Mouse (Mus musculus) ZHBTc4 (cell line): ENCODE data around the gene Gm4707.
"Not testable (repeated sequence)": the region's sequence is repeated elsewhere in the genome, so short reads cannot be mapped to it uniquely, and the experiment has no call there.

ENCODE experiments used
- DNase-seq: peaks from one replicate; pipeline ENCODE4 v3.0.0-alpha.2; 2011; ENCODE audit warnings: low read depth, low spot score

Gm4707 gene

DNA sequence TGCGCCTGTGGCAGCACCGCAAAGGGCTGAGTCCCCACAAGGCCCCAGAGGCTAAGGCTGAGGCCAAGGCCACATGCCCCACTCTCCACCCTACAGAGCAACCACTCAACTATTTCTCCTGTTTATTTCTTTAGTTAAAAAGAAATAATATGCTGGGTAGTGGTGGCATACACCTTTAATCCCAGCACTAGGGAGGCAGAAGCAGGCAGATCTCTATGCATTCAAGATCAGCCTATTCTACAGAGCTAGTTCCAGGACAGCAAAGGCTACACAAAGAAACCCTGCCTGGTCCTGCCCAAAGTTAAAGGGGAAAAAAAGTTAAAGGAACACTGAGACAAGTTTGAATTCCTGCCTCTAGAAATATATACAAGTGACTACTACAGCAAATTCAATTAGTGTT lies at the start of gene Gm4707:
Gene Gm4707 (minus strand): TSS at position 101 of the 400 bp plus-strand sequence.
- no peak for DNase-seq

- DNase-seq, result no peak
Observed at GRCm38 (mm10) chr17:71506832-71507231, 47.1 kb upstream of the Gm4707 start.

GRCm38 (mm10) chr17:71495784-71496183 lies 36.1 kb upstream of the Gm4707 start:
- no peak for DNase-seq

- DNase-seq, result no peak
Observed at GRCm38 (mm10) chr17:71491332-71491686, 31.6 kb upstream of the Gm4707 start.

DNA sequence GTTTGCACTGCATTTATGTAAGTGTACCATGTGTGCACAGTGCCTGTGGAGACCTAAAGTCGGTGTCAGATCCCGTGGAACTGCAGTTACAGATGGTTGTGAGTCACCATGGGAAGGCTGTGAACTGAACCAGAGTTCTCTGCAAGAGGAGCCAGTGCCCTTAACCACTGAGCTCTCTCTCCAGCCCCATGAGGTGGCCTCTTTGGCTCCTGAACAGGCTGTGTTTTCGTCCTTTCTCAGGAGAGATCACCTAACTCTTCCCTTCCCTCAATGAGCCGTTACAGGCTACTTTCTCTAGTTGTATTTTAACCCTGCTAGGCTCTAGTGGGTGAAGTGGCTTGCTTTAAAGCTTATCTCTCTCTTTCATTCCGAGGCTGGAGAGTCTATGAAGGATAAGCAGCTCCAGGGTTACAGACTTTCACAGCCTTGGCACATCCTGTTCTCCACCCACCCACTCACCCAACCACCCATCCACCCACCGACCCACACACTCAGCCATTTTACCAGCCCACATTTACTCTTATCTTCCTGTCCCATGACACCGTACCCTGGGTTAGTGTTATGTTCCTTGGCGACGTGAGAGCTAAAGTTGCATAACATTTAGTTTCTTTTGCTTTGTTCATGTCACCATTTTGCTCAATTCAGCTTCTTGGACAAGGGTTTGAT lies 31.1 kb upstream of the Gm4707 start:
- DNase-seq, result no peak

GRCm38 (mm10) chr17:71489703-71490461 lies 30.2 kb upstream of the Gm4707 start:
- DNase-seq, result no peak

DNA sequence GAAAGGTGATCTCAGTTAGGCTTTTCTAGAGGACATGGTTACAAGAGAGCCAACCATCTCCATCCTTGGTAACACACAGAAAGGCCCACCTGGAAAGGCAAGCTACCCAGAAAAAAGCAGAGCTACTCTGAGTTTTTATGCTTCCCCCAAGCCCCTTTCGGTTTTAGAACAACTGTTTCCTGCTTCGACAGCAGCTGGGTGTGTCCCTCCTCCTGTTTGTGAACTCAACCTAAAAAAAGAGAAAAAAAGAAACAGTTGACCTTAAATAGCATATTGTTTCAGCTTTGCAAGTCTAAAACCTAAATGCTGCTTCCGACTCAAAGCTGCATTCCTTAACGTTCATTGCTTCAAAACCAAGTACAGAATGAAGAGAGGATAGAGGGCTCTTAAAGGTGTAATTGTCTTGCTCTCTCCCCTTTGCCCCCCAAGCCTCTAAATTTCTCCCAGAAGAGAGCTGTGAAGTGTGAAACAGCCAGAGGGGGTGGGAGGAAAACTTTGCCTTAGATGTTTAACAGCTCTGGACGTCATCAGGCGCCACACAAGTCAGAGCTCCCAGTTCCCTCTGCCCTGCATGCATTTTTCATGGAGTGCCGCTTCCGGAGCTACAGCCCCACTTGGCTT lies 26.6 kb upstream of the Gm4707 start:
- DNase-seq, result peak; percentile 36

DNA sequence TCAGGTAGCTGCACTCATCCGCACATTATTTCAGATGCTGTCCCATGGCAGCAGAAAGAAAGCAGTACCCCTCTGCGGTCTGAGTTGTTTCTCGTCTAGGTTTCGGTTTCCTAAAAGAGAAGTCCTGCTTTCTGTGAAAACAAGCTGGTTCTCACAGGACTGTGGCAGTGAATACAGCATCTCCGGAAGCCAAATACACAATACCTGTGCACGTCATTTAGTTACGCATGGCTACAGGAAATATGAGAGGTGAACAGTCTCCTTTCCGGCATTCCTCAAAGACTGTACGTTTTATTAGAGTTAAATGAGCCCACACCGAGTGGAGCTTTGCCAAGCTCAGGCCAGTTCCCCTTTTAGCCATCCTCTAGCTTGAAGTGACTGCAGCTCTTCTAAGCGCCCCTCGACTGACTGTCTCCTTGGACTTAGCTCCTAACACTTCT lies 26.1 kb upstream of the Gm4707 start:
- DNase-seq, result no peak

GRCm38 (mm10) chr17:71484711-71485110 lies 25.0 kb upstream of the Gm4707 start:
- DNase-seq, result no peak

GRCm38 (mm10) chr17:71483418-71484060 lies 23.8 kb upstream of the Gm4707 start:
- no peak for DNase-seq

DNA sequence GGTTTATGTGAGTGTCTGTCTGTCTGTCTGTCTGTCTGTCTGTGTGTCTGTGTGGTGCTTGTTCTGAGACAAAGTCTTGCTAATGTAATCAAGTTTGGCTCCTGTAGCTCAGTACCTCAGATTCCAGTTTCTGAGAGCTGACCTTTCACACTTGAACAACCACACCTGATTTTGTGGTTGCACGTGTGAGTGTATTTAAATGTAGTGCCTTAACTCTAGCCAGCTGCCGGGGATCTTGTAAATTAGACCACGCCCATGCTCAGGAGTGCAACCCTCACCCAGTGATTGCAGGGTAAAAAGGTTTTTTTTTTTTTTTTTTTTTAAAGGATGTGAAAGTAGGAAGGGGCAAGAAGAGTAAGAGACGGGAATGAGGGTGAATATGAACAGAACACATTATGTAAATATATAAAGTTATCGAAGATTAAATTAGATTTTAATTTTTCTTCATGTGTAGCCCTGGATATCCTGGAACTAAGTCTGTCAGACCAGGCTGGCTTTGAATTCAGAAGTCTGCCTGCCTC lies 19.7 kb upstream of the Gm4707 start:
- DNase-seq, result peak; percentile 52

- DNase-seq, result no peak
Observed at GRCm38 (mm10) chr17:71477481-71477880, 17.8 kb upstream of the Gm4707 start.

GRCm38 (mm10) chr17:71476346-71477020 lies 16.8 kb upstream of the Gm4707 start:
- no peak for DNase-seq

GRCm38 (mm10) chr17:71475705-71476089 lies 16.0 kb upstream of the Gm4707 start:
- DNase-seq, result peak; percentile 73

- peak; percentile 92 for DNase-seq
Observed at GRCm38 (mm10) chr17:71474762-71475704, 15.3 kb upstream of the Gm4707 start, which contains the start of gene Smchd1. TSS of gene Smchd1 (minus strand) at chr17:71475343.

DNA sequence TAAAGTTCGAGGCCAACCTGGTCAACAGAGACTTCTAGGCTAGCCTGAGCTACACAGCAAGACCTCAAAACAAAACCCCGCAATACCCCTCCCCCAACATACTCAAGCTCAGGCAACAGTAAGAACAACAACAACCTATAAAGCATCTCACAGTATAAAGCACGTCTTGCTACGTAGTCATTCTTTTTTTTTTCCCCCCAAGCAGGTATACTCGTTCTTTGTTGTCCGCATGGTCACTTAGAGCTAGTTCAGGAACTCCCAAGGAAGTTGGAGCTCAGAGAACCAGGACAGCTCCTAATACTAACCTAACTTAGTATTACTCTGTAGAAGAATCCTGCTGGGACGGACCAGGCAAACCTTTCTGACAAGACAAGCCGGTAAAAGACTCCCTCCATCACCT lies 14.4 kb upstream of the Gm4707 start:
- no peak for DNase-seq

DNA sequence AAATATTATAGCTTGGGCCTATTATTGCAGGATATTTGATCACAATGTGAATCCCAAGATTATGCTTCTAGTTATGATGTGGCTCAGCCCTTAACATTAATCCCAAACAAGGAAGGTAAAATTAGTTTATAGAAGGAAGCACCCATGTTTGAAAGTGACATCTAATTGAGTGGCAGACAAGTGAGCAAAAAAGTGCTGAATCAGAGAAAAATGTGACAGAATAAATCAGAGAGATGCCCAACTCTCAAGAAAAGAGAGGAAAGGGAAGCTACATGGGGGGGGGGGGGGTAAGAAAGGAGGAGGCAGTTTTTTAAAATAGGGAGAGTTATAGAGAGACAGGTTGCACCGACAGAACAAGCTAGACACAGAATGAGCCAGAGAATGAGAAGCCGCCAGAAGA lies 11.5 kb upstream of the Gm4707 start:
- DNase-seq, result no peak

DNA sequence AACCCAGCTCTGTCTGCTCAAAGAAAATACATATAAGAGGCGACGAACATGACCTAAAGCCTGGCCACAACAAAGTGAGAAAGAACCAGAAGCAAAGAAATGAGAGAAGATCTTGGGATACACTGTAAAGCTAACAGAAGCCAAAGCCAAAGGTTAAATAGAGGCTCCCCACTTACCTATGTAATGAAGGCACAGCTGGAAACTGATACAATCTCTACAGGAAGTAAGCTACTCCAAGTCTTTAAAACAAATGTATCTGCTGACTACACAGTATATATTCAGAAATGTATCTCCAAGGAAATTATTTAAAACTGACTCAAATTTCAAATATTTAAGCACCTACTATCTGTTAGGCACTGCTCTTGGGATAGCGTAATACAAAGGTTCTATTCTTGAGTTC lies 594 bp upstream of the Gm4707 start:
- no peak for DNase-seq

GRCm38 (mm10) chr17:71457361-71457760 lies 2.4 kb downstream of the Gm4707 start:
- DNase-seq, result not testable (repeated sequence)

GRCm38 (mm10) chr17:71445191-71445590 lies 14.5 kb downstream of the Gm4707 start:
- DNase-seq, result no peak
